Mouse (Mus musculus) embryo, embryonic 11 days (tissue): ENCODE data around the gene D10Jhu81e.

ENCODE experiments used
- DNase-seq: peaks from one replicate; pipeline ENCODE4 v3.0.0-alpha.2; 2015

Gene D10Jhu81e

GRCm38 (mm10) chr10:78163241-78163640 lies 6.3 kb downstream of the D10Jhu81e start:
- no peak for DNase-seq

GRCm38 (mm10) chr10:78162646-78163045 lies 6.9 kb downstream of the D10Jhu81e start:
- no peak for DNase-seq

- DNase-seq, result no peak
These were observed 8.5 kb downstream of the D10Jhu81e start for GRCm38 (mm10) chr10:78161096-78161495.

- no peak for DNase-seq
These were observed 9.1 kb downstream of the D10Jhu81e start for GRCm38 (mm10) chr10:78160369-78161095.

DNA sequence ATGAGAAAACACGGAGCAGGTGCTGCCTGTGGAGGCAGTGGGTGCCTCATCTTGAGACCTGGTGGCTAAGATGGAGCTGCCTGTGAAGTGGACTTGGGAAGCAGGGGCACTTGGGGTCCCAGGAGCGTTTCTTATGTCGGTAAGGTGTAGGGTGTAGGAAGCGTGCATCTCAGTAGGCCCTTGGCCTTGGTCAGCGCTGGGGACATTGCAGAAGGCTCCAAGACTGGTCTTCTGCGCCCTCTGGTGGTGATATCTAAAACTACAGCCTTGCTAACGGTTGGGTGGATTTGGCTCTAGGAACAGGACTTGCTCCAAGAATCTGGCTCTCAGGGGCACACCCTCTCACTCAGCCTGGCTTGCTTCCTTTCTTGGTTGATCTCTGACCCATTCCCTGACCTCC lies 9.7 kb downstream of the D10Jhu81e start:
- DNase-seq, result peak; percentile 86

DNA sequence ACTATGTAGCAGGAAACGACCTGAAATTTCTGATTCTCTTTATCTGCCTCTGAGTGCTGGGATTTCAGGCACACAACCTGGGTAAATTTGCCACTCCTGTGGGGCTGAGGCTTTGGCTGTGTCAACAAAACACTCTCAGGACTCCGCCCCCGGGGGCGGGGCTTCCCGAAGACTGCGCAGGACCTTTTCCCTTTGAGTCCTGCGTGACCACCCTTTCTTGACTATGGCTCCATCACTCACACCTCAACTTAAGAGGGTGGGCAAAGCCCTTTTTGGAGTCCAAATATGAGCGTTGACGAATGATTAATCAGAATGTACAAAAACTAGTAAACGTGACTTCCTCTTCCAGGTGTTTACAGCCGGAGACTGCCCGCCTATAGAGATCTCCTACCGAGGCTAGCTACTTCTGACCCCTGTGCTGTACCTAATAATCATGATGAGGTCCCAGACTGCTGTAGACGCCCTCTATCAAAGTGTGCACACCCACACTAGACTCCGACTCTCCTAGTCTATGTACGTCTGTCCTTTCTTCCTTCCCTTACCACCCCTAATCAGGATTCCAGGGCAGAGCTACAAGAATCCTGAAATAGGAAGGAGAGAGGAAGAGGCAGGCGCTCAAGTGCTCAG lies 10.2 kb downstream of the D10Jhu81e start:
- DNase-seq, result peak; percentile 71

GRCm38 (mm10) chr10:78158041-78158440 lies 11.5 kb downstream of the D10Jhu81e start:
- no peak for DNase-seq

- DNase-seq, result no peak
These were observed 12.7 kb downstream of the D10Jhu81e start for GRCm38 (mm10) chr10:78156926-78157325.

DNA sequence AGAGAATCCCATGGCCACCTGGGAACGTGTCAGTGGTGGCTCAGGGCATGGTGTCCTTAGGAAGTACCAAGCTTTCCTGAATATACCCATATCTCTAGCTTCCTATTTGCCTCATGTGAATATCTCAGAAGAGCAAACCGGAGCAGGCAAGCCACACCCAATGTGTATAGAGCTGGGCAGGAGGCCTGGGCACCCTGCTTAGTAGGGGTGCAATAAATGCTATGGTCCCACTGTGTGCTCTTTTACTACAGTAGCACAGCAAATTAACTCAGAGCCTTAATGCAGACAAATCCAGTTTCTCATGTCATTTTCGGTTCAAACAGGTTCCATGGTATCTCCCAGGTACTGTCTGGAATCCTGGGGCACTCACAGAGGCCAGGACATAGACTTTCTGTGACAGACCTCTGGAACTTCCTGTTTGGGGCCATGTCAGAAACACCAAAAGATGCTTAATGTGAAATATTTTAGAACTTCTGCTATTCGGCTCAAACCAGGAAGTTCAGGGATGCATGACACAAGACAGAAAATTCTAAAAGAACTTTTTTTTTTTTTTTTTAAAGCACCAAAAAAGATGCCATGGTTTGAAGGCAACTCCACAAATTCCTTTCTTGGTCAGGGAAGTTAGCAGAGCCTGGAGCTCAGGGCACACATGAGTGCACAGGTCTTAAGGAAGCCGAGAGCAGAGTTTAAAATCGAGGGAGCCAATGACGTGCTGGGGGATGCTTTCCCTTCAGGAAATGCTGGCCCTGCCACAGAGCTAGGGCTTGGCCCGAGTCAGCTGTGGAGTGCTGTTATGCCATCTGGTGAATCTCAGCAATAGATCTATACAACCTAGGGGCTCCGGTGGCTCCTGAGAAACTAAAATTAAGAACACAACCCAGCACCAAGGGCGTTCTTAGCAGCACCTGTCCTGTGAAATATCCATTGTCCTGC lies 20.5 kb downstream of the D10Jhu81e start:
- no peak for DNase-seq

DNA sequence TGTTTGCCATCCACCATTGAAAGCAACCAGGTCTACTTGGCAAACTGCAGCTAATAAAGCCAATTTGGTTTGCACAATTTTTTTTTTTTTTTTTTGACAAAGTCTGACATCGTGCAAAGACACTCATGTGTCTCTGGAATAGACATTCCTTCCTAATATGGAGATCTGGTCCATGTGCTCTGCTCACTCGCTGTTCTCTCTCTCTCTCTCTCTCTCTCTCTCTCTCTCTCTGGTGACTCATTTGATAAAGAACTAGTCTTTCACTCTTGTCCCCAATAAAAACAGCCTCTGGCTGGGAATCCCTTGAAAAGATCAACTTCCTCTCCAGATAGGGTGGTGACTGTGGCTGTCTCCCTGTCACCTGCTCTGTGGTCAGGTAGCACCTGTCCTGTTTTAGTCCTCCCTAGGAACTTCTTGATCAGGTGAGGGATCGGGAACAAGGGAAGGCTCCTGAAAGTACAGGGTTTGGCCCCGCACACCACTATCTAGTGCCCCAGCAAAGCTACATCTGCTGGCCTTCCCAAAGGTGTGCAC lies 21.6 kb downstream of the D10Jhu81e start:
- DNase-seq, result no peak

- DNase-seq, result no peak
These were observed 25.7 kb downstream of the D10Jhu81e start for GRCm38 (mm10) chr10:78143727-78144505.

DNA sequence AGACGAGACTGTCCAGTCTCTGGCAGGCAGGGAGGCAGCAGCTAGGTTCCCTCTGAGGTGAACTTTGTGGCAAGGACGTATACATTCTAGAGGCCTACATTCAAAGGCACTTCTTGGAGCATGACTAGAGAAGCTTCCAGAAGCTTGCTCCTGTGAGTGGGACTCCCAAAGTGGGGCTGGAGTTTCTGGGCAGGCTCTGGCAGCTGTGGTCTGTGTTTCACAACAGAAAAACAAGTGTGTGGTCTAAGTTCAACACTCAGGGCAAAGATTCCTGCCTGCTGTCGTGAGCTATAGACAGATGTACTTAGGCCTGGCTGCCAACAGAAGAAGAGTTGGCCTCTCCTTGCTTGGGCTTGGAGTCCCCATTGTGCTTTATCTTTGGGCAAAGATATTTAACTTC lies 28.7 kb downstream of the D10Jhu81e start:
- no peak for DNase-seq

- no peak for DNase-seq
These were observed 29.4 kb downstream of the D10Jhu81e start for GRCm38 (mm10) chr10:78140251-78140600.

GRCm38 (mm10) chr10:78139572-78140250 lies 29.9 kb downstream of the D10Jhu81e start:
- DNase-seq, result no peak

DNA sequence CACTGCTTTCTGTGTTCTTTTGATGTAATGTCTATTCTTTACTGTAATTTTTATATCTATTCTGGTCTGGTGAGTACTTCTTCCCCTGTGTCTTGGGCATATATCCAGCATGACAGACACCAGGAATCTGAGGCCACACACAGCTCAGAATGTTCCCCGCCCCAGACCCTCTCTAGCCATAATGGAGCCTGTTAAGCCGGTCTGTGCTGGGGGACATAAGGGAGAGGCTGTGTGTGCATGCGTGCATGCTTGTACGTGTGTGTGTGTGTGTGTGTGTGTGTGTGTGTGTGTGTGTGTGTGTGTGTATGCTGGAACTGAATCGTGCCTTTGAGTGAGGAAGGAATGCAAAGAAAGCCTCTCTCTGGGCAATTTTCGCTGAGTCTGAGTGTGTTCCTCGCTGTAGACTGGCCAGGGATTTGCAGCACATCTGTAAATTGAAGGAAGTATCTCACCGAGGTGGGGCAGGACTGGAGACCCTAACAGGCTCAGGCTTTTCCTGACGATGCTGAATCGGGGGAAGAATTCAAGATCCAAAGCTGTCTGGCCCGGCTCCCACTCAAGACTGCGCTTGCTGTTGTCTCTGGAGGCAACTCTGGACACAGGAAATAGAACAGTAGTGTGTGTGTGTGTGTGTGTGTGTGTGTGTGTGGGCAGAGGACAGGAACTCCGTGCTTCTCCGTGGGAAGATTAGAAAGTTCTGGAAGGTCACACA lies 30.6 kb downstream of the D10Jhu81e start:
- DNase-seq, result peak; percentile 43

DNA sequence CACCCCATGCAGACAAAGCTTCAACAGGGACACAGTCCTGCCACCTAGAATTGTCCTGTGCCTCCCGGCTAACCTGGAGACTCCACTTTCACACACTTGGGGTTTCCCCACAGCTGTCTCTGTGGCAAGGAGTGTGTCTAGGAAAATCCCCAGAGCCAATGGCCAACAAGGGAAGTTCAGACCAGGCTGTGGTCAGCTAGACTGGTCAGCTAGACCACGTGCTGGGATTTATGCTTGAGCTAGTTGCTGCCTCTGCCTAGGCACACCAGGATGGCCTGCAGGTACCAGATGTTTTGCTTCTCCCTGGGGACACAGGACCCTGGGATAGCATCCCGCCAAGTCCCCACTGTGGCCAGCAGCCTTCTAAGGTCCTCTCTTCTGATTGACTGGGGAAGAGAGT lies 32.4 kb downstream of the D10Jhu81e start:
- no peak for DNase-seq

DNA sequence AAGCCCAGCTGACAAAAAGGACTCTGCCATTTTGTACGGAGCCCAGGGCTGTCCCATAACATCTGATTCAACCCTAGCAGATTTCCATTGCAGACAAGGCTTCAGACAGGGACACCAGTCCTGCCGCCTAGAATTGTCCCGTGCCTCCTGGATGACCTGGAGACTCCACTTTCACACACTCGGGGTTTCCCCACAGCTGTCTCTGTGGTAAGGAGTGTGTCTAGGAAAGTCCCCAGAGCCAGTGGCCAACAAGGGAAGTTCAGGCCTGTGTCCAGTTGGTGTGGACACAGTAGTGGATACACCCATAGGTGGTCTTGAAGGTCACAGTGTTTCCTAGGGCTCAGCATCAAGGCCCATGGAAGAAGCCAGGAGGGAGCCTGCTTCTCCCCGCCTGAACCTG lies 33.6 kb downstream of the D10Jhu81e start:
- no peak for DNase-seq

DNA sequence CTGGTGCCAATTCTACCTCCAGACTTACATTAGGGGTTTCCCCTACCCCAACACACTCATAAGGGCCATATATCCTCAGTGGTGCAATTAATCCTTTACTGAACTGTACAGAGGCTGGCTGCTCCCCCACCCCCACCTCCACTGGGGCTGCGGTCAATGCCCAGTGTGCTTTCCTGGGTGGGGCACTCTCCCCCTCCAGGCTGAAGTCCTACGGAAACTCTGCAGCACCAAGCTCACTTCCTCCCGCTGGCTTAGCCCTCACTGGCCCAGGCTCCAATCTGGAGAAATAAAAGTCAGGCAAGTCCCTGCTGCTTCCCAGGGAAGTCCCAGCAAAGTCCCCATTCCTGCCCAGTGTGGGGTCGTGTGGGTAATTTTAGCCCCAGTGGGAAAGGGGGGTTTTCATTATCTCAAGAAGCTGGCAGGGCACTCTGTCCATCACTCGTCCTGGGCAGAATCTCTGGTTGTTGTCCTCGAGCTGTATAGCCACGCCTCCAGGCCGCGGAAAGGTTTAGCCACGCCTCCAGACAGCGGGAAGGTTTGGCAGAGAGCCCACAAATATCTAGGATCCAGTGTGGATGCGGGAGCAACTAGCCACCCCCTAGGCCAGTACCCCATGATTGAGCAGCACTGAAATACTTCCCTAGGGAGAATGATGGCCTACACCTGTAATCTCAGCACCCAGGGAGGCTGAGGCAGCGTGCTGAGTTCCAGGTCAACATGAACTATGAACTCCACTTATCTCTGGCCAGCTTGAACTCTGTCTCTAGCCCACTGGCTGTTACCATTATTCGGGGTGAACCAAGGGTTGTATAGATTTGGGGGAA lies 34.4 kb downstream of the D10Jhu81e start:
- peak; percentile 72 for DNase-seq

- DNase-seq, result no peak
These were observed 35.2 kb downstream of the D10Jhu81e start for GRCm38 (mm10) chr10:78134400-78134799.

DNA sequence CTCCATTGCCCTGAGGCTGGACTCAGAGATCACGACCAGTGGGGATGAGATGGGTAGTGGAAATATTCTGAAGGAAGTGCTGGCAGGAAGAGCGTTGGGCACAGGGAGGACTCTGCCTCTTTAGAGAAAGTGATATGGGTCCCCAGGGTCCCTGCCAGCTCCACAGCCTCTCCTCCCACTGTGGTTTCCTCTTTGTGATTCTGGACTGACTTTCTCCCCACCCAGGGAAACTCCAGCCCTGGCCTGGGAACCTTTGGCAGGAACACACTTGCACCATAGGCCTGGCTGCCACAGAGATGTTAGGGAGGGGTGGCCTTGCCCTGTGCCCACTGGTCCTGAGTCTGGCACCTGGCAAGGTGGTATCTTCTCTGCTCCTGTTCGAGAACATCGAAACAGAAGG lies 39.6 kb downstream of the D10Jhu81e start:
- no peak for DNase-seq
